Mouse (Mus musculus): ENCODE data around the gene 9430097D07Rik.
A peak's percentile ranks its signal among the peaks of the same experiment; 100 is the strongest.

9430097D07Rik gene

DNA sequence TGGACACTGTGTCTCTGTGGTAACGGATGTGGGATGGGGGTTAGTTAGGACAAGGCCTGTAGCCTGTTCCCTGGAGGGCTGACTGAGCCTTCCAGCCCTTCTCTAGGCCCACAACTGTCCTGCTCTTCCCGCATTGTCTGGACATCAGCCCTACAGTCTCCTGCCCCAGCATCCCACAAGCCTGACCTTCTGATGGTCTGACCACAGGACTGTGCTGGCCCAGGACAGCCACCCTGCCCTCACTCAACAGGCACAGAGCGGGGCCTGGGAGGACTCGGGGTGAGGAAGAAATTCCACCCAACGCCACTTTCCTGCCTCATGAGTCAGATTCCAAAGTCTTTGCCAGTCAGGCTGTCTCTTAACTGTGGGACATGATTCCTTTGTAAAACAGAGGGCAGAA is 22.2 kb upstream of the 9430097D07Rik start:
- no peak for DNase-seq (ENCODE audit: low read depth, low spot score)

DNA sequence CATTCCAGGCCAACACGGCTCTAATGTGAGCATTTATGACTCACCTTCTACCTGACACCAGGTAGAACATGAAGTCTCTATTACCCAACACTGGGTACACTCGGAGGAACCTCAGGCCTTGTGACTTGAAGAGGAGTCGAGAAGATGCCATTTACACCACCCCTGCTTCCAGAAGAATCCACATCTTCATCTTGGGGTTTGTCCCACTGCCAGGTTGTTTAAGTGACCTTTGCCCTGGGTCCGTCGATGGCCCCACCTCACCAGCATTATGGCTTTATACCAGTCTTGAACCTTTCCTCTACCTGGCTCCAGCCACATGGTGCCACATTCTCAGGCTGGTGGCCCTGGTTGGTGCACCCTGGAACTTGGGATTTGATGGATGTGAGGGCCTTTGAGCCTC is 21.8 kb upstream of the 9430097D07Rik start:
- DNase-seq (ENCODE audit: low read depth, low spot score), result no peak

DNA sequence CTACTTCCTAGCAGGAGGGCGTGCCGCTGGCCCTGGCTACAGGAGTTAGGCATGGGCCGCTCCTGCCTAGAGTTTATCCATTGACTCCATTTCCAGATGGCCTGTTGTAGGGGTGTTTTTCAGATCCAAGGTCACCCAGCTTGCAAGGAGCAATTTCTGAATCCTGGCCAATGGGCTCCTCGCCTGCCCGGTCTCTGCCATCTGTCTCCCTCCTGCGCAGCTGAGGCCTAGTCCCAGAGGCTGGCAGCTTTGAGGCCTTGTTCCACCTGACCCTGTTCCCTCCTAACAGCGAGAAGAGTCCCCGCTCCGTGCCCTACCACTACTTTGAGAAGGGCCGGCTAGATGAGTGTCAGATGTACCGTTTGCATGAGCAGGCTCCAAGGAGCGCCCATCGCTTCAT is 21.2 kb upstream of the 9430097D07Rik start:
- no peak for DNase-seq (ENCODE audit: low read depth, low spot score)

DNA sequence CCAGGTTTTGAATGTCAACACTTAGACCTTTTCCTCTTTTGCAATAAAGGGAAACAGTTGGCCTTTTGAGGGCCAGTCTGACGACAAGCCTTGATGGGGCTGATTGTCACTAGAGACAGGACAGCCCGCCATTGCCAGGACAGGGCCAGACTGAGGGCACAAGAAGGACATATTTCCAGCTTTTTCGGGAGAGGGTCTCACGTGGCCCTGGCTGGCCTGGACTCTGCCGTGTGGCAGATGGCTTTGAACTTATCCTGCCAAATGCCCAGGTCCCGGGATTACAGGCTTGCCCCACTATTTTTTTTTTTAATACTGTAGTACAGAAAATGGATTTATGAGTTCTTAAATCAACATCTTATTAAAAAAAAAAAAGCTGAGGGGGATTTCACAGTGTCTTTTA is 15.8 kb upstream of the 9430097D07Rik start:
- no peak for DNase-seq (ENCODE audit: low read depth, low spot score)

DNA sequence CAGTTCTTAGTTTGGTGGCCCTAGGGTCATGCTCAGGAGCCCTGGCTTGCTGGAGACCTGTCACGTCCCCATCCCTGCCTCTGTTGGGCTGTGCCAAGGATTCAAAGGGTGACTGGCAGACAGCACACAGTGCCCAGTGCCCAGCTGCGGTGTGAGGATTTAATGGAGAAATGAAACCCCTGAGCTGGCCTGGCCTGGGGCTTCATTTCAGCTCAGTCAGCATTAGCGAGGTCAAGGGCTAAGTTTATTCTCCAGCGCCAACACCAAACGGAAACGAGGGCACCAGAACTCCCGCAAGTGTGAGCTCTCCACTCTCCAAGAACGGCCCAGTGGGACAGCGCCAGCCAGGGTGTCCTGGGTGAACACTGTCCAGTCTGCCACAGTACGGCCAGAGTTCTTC is 14.7 kb upstream of the 9430097D07Rik start:
- DNase-seq (ENCODE audit: low read depth, low spot score), result no peak

DNA sequence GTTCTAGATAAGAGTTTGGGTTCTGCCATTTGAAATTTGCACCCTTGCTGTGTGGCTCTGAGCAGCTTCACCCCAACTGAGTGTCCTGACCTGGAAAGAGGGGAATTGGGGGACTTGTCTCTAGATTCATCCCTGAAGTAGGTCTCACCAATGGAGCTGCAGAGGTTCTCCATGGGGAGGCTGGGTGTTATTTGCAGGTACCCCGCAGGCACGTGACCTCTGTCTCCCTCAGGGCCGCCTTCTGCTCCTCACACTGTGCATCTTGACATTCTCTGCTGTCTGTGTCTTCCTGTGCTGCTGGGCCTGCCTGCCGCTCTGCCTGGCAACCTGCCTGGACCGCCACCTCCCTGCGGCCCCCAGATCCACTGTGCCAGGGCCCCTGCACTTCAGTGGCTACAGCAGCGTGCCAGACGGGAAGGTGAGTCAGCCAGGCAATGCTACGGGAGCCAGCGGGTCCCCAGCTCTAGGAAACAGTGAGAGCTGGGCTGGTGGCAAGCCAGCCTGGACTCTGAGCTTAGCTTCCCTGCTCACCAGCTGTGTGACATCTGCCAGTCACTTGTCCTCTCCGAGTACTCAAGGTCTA is 13.8 kb upstream of the 9430097D07Rik start:
- DNase-seq (ENCODE audit: low read depth, low spot score), result no peak

DNA sequence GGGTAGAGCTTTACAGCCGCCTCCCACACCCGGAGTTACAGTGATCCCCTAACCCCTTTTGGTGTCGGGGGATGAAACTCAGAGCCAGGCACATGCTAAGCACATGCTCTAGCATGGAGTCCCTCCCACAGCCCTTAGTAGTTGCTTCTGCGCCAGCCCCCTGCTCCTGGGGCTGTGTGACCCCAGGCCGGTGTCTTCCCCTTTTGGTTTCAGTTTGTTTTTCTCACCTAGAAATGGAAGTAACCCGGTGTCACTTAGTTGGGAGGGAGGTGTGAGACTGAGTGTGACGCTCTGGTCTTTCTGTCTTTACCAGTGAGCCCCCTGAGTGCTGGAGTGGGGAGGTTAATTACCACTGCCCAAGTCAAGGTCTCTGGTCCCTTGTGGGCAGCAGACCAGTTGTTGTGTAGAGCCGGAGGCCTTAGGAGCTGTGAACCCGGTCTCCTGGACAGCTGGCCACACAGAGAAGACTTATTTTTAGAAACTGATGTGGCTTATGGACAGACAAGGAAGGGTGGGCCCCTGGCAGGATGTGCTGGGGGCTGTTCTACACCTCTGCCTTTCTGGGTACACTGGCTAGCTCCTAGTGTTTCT is 12.3 kb upstream of the 9430097D07Rik start:
- no peak for DNase-seq (ENCODE audit: low read depth, low spot score)

DNA sequence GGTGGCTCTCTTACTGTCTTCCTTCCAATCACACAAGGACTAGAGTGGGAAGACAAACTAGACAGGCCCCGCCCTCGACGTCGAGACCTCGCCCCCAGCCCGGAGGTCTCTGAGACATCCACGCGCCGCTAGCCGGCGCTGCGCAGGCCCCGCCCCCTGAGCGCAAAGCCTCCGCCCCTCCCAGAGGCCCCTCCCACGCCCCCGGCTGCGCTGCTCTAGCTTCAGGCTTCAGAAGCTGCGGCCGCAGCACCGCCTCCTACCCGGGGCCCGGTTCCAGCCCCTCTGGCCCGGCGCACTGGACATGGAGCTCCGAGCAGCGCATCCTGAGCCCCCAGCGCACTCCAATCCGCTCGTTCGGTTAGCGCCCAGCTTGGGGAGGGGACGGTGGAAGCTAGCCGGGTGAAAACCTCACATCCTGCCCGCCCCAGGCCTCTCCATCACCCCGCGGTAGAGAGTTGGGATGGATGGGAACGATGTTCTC is 11.4 kb upstream of the 9430097D07Rik start, which contains the start of gene St6galnac4:
TSS of gene St6galnac4 (plus strand) at position 225 of the 481 bp plus-strand sequence.
- DNase-seq (ENCODE audit: low read depth, low spot score), result peak; percentile 99

DNA sequence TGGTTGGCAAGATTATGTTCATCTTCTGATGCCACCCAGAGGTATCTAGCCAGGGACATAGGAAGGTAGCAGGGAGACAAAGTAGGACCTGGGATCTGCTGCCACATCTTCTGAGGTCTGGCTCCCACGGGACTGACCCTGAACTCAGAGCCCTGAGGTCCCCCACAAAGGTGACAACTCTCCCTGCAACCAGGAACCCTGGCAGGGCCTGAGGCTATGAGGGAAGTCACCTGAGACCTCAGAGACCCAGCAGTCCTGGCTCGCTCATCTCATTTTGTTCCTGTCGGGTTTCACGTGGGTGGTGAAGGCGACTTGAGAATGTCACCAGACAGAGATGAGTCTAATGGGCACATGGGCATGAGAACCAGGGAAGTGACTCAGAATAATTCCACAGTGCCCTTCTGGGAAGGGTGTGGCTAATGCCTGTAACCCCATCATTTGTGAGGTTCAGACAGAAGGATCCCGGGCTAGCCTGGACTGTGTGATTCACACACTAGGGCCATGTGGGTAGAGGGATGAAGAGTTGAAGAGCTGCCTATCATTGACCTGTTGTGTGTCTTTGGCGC is 9.7 kb upstream of the 9430097D07Rik start:
- no peak for DNase-seq (ENCODE audit: low read depth, low spot score)

DNA sequence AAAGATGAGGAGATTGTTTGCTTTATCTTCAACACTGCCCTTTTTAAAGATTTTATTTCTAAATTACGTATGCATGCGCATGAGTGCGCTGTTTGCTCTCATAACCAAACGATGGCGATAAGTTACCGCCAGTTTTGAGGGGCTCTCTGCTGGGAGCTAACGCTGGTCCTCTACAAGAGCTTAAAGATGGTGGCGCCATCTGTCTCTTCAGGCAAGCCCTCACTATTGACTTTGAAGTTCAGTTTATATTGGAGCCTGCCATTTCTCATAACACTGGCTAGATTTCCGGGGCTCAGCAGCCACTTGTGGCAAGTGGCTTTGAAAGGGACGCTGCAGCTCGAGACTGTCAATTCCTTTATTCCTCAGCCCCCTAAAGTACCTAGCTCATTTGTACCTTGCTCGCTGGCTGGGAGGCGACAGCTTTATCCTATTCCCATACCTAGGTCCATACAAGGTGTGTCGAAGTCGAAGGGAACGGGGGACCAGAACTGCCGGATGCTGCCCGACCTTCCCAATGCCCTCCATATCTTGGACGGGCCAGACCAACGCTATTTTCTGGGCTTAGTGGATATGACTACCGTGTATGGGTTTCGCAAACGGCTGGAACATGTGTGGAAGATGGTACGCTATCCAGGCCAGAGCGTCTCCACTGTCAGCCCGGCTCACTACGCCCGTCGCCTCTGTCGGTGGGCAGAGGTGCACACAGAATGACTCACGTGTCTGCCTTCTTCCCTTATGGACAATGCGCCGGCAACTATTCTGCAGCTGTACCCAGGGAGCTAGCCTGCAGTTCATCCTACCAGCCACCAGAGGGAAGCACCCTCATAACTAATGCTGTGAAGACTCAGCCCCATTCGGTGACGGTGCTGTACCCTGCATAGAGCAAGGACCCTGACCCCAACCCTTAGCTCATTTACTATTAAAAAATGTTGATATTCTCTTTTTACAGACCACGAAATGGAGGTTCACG is 7.6 kb upstream of the 9430097D07Rik start:
- DNase-seq (ENCODE audit: low read depth, low spot score), result peak; percentile 93

DNA sequence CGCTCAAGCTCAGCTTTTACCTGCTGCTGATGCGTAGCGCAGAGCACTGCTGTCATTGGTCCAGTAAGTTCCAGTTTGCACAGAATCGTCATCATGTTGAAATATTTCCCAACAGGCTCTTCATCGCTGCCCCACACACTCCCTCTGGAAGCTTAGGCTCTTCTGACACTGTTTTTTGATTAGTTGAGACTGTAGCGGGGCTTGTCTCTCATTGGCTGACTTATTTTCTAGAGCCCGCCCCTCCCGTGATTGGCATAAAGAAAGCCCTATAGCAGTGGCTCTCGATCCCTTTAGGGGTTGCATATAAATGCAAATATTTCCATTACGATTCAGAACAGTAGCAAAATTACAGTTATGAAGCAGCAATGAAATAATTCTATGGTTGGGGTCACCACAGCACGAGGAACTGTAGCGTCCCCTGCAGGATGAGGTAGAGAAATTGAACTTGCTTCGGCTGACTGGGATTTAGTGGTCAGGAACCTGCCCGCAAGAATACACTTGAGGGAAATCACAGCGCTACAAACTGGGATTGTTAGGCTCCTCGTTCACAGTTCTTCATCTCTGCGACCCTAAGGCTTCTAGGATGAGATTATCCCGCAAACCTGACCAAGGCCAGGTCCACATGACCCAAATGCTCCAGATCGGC is 6.1 kb upstream of the 9430097D07Rik start:
- peak; percentile 68 for DNase-seq (ENCODE audit: low read depth, low spot score)

DNA sequence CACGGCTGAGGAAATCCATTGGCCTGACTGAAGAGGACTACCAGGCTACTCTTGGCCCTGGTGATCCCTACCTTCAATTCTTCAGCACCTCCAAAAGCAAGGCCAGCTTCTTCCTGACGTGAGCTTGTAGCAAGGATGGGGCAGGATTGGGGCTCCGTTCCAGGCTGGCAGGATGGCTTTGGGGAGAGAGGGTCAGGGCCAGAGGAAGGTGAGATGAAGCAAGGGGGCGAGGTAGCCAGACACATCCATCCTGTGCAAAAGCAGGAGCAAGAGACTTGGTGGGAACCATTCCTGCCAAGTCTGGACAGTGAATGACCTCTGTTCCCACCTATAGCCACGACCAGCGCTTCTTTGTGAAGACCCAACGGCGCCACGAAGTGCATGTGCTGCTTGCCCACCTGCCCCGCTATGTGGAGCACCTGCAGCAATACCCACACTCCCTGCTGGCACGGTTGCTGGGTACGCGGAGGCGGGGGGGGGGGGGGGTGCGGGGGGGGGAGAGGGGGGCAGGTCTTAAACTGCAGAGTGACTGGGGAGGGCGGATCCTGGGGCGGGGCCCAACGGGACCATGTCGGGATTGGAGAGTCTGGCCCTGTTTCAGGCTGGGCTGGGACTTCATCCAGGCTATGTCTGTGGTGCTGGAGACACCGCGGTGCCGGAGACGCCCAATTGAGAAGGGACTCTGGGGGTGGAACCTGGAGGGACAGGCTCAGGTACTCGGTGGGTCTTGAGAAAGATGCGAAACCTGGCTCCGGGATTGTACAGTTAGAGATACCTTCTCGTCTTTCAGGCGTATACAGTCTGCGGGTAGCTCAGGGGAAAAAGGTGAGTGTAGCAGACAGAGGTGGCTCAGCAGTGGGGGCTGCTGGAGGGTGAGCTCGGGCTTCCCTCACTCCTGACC is 2.9 kb upstream of the 9430097D07Rik start:
- no peak for DNase-seq (ENCODE audit: low read depth, low spot score)

DNA sequence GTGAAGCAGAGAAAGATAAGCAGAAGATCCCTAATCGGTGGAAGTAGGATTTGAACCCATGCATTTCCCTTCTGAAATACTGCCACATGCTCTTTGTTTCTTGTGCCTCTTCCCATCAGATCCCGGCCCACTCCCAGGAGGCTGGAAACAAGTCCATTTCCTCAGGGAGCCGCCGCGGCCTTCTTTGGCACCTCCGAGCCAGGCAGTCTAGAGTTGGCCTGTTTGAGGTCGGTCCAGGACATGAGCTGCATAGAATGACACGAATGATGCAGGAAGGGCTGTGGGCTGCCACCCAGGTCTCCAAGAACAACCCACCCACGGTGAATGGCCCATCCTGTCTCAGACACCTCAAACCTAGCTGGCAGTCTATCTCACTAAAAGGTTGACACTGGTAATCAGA is 1.0 kb upstream of the 9430097D07Rik start:
- DNase-seq (ENCODE audit: low read depth, low spot score), result no peak

DNA sequence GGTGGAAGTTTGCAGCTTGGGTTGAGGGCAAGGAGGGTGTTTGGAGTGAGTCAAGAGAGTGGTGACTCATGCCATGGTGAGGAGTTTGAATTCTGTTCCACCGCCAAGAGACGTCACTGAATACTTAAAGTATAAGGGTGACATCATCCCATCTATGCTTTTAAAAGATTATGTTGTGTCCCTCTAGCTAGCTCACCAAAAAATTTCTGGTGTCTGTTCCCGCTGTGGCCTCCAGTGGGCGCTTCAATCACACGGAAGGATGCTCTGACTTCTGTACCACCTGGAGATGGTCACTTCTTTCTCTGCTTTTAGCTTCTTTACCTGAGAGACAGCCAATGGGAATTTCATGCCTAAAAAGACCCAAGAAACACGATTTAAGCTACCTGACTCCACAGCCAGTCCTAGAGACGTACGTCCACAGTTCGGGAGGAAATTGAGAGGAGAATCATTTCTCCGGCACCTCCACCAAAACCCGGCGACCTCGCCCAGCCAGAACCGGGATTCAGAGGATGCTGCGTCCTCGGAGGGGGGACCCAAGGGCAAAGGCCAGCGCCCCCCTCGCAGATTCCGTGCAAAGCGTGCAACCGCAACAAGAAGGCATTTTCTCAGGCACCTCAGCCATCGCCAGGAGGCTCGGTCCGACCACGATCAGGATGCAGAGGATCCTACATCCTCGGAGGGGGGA is 441 bp downstream of the 9430097D07Rik start:
- DNase-seq (ENCODE audit: low read depth, low spot score), result peak; percentile 65

DNA sequence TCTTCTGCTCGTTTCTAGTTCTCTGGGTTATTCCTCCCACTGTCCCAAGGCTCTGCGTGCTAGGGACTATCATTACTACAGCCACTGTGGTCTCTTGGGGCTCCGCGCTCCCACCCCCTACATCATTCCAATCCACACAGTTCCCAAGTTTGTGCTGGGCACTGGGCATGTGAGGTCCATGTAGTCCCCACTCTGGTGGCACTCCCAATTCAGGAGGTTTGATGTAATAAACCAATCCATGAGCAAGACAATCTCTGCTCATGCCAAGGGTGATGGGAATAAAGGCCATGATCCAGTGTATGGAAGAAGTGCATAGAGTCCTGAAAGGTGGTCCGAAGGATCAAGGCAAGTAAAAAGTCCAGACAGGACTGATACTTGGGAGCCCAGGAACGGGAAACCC is 987 bp downstream of the 9430097D07Rik start, which contains the start of gene Pip5kl1:
TSS of gene Pip5kl1 (plus strand) at position 301 of the 400 bp plus-strand sequence.
- DNase-seq (ENCODE audit: low read depth, low spot score), result no peak

DNA sequence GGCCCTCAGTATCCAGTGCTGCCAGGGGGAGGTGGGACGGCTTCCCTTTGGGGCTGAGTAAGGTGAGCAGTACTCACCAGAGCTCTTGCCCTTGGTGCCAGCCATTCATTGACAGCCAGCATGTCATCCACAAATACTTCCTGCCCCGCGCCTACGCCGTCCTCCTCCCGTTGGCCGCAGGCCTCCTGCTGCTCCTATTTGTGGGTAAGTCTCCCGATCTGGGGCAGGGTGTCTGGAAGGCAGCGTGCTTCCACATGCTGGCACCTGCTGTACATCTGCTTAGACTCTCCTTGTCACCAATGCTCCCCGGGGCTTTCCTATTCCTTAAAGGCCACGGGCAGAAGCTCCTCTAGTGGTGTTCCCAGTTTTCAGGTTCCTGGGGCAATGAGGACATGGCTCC is 3.3 kb downstream of the 9430097D07Rik start:
- DNase-seq (ENCODE audit: low read depth, low spot score), result no peak

DNA sequence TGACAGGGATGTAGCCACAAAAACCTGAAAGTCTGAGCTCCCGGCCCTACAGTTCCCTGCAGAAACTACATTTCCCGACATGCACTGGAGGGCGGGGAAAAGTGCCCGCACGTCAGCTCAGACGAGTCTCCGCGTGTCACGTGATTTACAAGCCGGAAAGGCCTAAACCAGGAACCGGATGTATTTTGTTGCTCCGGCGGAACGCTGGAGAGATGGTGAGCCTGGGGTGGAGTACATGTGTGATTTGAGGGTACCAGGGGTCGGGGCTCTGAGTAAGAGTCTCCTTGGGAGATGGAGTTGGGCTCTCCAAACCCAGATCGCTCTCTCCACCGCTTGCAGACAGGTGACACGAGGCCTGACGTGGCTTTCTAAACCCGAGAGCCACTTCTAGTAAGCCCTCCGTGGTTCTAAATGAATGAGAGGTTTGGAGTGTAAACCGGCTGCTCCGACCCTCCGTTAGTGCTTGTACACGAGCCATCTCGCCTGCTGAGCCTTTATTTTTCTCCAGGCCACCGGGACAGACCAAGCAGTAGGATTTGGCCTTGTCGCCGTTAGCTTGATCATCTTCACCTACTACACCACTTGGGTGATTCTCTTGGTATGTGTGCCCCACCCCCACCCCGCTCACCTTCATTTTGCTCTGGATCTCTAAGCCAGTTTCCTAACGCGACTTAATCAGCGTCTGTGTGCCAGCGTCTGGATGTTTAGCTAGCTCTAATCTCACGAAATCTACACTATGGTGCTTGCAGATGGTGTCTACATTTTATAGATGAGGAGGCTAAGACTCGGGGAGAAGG is 4.6 kb downstream of the 9430097D07Rik start, which contains the start of gene Dpm2:
TSS of gene Dpm2 (plus strand) at position 161 of the 797 bp plus-strand sequence.
- peak; percentile 96 for DNase-seq (ENCODE audit: low read depth, low spot score)

DNA sequence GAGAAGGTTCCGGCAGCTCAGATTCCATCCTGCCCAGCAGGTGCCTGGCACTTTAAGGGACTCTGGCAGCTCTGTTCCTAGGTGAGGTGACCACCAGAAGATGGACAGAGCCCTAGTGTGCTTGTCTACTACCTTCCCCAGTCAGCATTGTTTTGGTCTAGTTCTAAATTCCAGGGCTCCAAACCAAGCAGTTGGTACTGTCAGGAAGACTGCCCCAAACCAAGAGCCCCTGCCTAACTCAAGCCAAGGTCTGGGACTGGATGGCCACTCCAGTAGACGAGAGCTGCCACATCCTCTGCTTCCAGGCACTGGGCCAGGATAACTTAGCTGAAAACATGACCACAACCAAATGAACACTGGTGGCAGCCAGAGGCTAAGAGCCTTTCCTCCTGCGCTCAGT is 6.5 kb downstream of the 9430097D07Rik start:
- no peak for DNase-seq (ENCODE audit: low read depth, low spot score)

DNA sequence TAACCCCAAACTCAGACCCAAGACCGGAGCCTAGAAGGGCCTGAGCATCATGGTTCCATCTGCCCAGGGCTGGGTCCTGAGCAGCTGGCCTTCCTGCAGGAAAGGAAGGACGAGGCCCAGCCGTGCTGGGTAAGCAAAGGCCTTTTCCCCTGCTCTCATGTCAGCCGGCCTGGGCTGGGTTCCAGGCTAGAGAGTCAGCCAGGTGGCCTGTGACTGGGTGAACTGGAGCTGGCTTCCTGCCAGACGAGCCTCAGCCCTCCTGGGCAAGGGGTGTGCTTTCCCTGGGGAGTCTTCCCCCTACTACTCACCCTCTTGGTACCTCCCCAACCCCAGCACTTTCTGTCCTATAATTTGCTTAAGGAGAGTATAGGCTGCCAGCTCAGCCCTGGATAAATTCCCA is 7.3 kb downstream of the 9430097D07Rik start:
- no peak for DNase-seq (ENCODE audit: low read depth, low spot score)
